Mouse (Mus musculus): ENCODE measurements around the gene Tmx1. TPM values are rescaled to one million over a fixed set of nuclear protein-coding genes. Genes with fewer than 3 reads are reported as not detected.
A peak's percentile ranks its signal among the peaks of the same experiment; 100 is the strongest.

The Tmx1 gene
- total RNA-seq, 2 experiments from 2014 or later: 55.1 to 56.9 TPM

- peak; percentile 38 to 45 for DNase-seq
- intact Hi-C loops (cut with DNase I): no loop called here
Observed at GRCm38 (mm10) chr12:70477593-70478287, 24.8 kb downstream of the Tmx1 start.

GRCm38 (mm10) chr12:70485956-70486355 is 33.1 kb downstream of the Tmx1 start:
- intact Hi-C loops (cut with DNase I): no loop called here
- DNase-seq: no peak

GRCm38 (mm10) chr12:70486716-70487480 is 34.0 kb downstream of the Tmx1 start:
- intact Hi-C loops (cut with DNase I): no loop called here
- DNase-seq: no peak

- no peak for DNase-seq
- intact Hi-C loops (cut with DNase I): no loop called here
Observed at GRCm38 (mm10) chr12:70492441-70492840, 39.5 kb downstream of the Tmx1 start.

- peak; percentile 47 to 67 for DNase-seq
- intact Hi-C loops (cut with DNase I): loop anchor here (1.0 to 5.0 kb wide), 3 partner anchors 163 to 417 kb away; partner anchors contain the start of gene Frmd6
Observed at GRCm38 (mm10) chr12:70494494-70495281, 41.8 kb downstream of the Tmx1 start.

GRCm38 (mm10) chr12:70495282-70495922 is 42.5 kb downstream of the Tmx1 start:
- peak; percentile 26 to 58 for DNase-seq

GRCm38 (mm10) chr12:70498091-70498490 is 45.2 kb downstream of the Tmx1 start:
- no peak for DNase-seq
- intact Hi-C loops (cut with DNase I): loop anchor here (5.0 kb wide), 1 partner anchor 159 kb away; no protein-coding TSS in a partner anchor

More at GRCm38 (mm10) chr12:70495282-70495922, 42.5 kb downstream of the Tmx1 start:
- intact Hi-C loops (cut with DNase I): loop anchor here (1.0 to 5.0 kb wide), 3 partner anchors 162 to 416 kb away; partner anchors contain the start of gene Frmd6

GRCm38 (mm10) chr12:70505971-70506370 is 53.1 kb downstream of the Tmx1 start:
- no peak for DNase-seq
- intact Hi-C loops (cut with DNase I): no loop called here

- no peak for DNase-seq
- intact Hi-C loops (cut with DNase I): no loop called here
Observed at GRCm38 (mm10) chr12:70512023-70512422, 59.1 kb downstream of the Tmx1 start.

- intact Hi-C loops (cut with DNase I): no loop called here
Observed at GRCm38 (mm10) chr12:70512431-70512830, 59.5 kb downstream of the Tmx1 start.

More at GRCm38 (mm10) chr12:70512431-70512830, 59.5 kb downstream of the Tmx1 start:
- no peak for DNase-seq

Other genes with a start within 250 kb of the Tmx1 start
- gene Pygl, start 221.6 kb upstream of the Tmx1 start, total RNA-seq (2021): 1 to 10 TPM; 5.9 to 8.3 TPM
- under 1 TPM; 0.38 to 0.39 TPM for gene Trim9, start 105.5 kb upstream of the Tmx1 start, total RNA-seq (2021)